8 mouse cellular contexts compared by ENCODE assay signal in genomic region chr11:73177509-73177875, GRCm38 (mm10). TPM values are rescaled to one million over a fixed set of nuclear protein-coding genes. Genes with fewer than 3 reads are reported as not detected.
DNase-seq lines count a peak whose midpoint lies in the region; ATAC-seq lines count a peak whose summit lies in the region.

No protein-coding gene starts in this region.

- H3K4me3 ChIP-seq in intestine, embryonic 16.5 days (ENCODE audit: low read length), result peak overlapping the region; percentile 94
- H3K4me3 ChIP-seq in liver, embryonic 15.5 days (replicated peaks), result peak overlapping the region; percentile 96
- peak overlapping the region; percentile 93 for H3K4me3 ChIP-seq in neural tube, embryonic 12.5 days

- H3K27ac ChIP-seq in intestine, embryonic 16.5 days (ENCODE audit: low read length), result peak overlapping the region; percentile 99
- peak overlapping the region; percentile 79 for H3K27ac ChIP-seq in liver, embryonic 15.5 days (replicated peaks)
- H3K27ac ChIP-seq in neural tube, embryonic 12.5 days, result peak overlapping the region; percentile 79

- peaks cover 25% of the 10 kb centered on the region for H3K4me1 ChIP-seq in intestine, embryonic 16.5 days (ENCODE audit: control insufficient read depth, insufficient read depth, low read length)
- peaks cover 38% of the 10 kb centered on the region for H3K4me1 ChIP-seq in liver, embryonic 15.5 days (replicated peaks)
- peaks cover 25% of the 10 kb centered on the region for H3K4me1 ChIP-seq in neural tube, embryonic 12.5 days

- H3K36me3 ChIP-seq in intestine, embryonic 16.5 days (ENCODE audit: control insufficient read depth, insufficient read depth, low read length), result 0 out of 2 replicates have a peak, but pooled peaks cover 3% of the 10 kb centered on the region
- H3K36me3 ChIP-seq in liver, embryonic 15.5 days (replicated peaks), result peaks cover 22% of the 10 kb centered on the region
- H3K36me3 ChIP-seq in neural tube, embryonic 12.5 days, result peaks cover 18% of the 10 kb centered on the region

- WGBS in intestine, embryonic 16.5 days, result 0% methylated on average over 28 of the region's 28 CpGs
- WGBS in liver, embryonic 15.5 days (ENCODE audit: insufficient replicate concordance), result under 1% methylated on average over 28 of the region's 28 CpGs
- under 1% methylated on average over 28 of the region's 28 CpGs for WGBS in neural tube, embryonic 12.5 days

- DNase-seq in layer of hippocampus, postnatal 10 days (ENCODE audit: low spot score in 2 of 2), result peak; percentile 51 to 64
- DNase-seq in layer of hippocampus, postnatal 36 days, result no peak
- peak; percentile 57 for DNase-seq in embryo, embryonic 11.5 days (ENCODE audit: low read depth, low spot score)
- DNase-seq in heart, adult 11 months, result peak; percentile 99
- DNase-seq in urinary bladder, adult 2 months (ENCODE audit: low spot score), result peak; percentile 71

- peak overlapping the region; percentile 93 for H3K9ac ChIP-seq in intestine, embryonic 16.5 days (ENCODE audit: low read depth, low read length)
- peak overlapping the region; percentile 80 for H3K9ac ChIP-seq in liver, embryonic 15.5 days
- peak overlapping the region; percentile 83 for H3K9ac ChIP-seq in neural tube, embryonic 12.5 days

- H3K27me3 ChIP-seq in intestine, embryonic 16.5 days (replicated peaks; ENCODE audit: control insufficient read depth, insufficient read depth, low read length), result no peaks in the 10 kb centered on the region
- no peaks in the 10 kb centered on the region for H3K27me3 ChIP-seq in liver, embryonic 15.5 days
- H3K27me3 ChIP-seq in neural tube, embryonic 12.5 days (replicated peaks), result no peaks in the 10 kb centered on the region

- peak; percentile 88 for ATAC-seq in intestine, embryonic 16.5 days
- peak; percentile 49 for ATAC-seq in liver, embryonic 15.5 days (ENCODE audit: insufficient read depth)
- peak; percentile 67 for ATAC-seq in neural tube, embryonic 12.5 days (ENCODE audit: low FRiP score, low read depth)

- H3K9me3 ChIP-seq in intestine, embryonic 16.5 days (ENCODE audit: control insufficient read depth, low read length), result no peaks in the 10 kb centered on the region
- no peaks in the 10 kb centered on the region for H3K9me3 ChIP-seq in liver, embryonic 15.5 days (replicated peaks)
- no peaks in the 10 kb centered on the region for H3K9me3 ChIP-seq in neural tube, embryonic 12.5 days

- H3K4me2 ChIP-seq in intestine, embryonic 16.5 days (ENCODE audit: low read depth, low read length), result peak overlapping the region; percentile 80
- H3K4me2 ChIP-seq in liver, embryonic 15.5 days, result peak overlapping the region; percentile 97
- peak overlapping the region; percentile 73 for H3K4me2 ChIP-seq in neural tube, embryonic 12.5 days (replicated peaks)

RNA-seq across cellular contexts. Expression of gene Tax1bp3, which starts 0.6 kb away (rescaled TPM):
- total RNA-seq in layer of hippocampus, postnatal 10 days (2021), result 10 to 100 TPM; 21.5 to 23.9 TPM
- total RNA-seq in layer of hippocampus, postnatal 36 days (2021), result 10 to 100 TPM; 10.9 to 11.2 TPM
- 231 and 236 TPM in 2 replicates for polyA plus RNA-seq in intestine, embryonic 16.5 days (2015; fragmentation: Nextera tagmentation; extraction: Ambion mirVana)
- 29.6 and 32.7 TPM in 2 replicates for polyA plus RNA-seq in liver, embryonic 15.5 days (2015; fragmentation: Nextera tagmentation; extraction: Ambion mirVana)
- polyA plus RNA-seq in neural tube, embryonic 12.5 days (2016; fragmentation: Nextera tagmentation; extraction: Ambion mirVana), result 198 and 205 TPM in 2 replicates
- 101 and 131 TPM in 2 replicates for polyA plus RNA-seq in urinary bladder, adult 2 months (2012; rRNA removed)

RNA-seq across cellular contexts. Expression of gene Emc6, which starts 0.7 kb away (rescaled TPM):
- total RNA-seq in layer of hippocampus, postnatal 10 days (2021), result 10 to 100 TPM; 69.1 to 79.6 TPM
- 10 to 100 TPM; 51.5 to 59.7 TPM for total RNA-seq in layer of hippocampus, postnatal 36 days (2021)
- polyA plus RNA-seq in intestine, embryonic 16.5 days (2015; fragmentation: Nextera tagmentation; extraction: Ambion mirVana), result 116 and 121 TPM in 2 replicates
- 73.0 and 73.6 TPM in 2 replicates for polyA plus RNA-seq in liver, embryonic 15.5 days (2015; fragmentation: Nextera tagmentation; extraction: Ambion mirVana)
- 122 and 129 TPM in 2 replicates for polyA plus RNA-seq in neural tube, embryonic 12.5 days (2016; fragmentation: Nextera tagmentation; extraction: Ambion mirVana)
- 49.0 and 62.3 TPM in 2 replicates for polyA plus RNA-seq in urinary bladder, adult 2 months (2012; rRNA removed)

RNA-seq across cellular contexts. Expression of gene P2rx5, which starts 17.3 kb away (rescaled TPM):
- 1 to 10 TPM; 1.5 to 1.7 TPM for total RNA-seq in layer of hippocampus, postnatal 10 days (2021)
- 1 to 10 TPM; 2.3 to 3.4 TPM for total RNA-seq in layer of hippocampus, postnatal 36 days (2021)
- 0.12 TPM in 1 of 2 replicates, not detected in the other for polyA plus RNA-seq in intestine, embryonic 16.5 days (2015; fragmentation: Nextera tagmentation; extraction: Ambion mirVana)
- 0.15 and 0.20 TPM in 2 replicates for polyA plus RNA-seq in liver, embryonic 15.5 days (2015; fragmentation: Nextera tagmentation; extraction: Ambion mirVana)
- polyA plus RNA-seq in neural tube, embryonic 12.5 days (2016; fragmentation: Nextera tagmentation; extraction: Ambion mirVana), result 0.22 and 0.30 TPM in 2 replicates
- polyA plus RNA-seq in urinary bladder, adult 2 months (2012; rRNA removed), result 3.1 TPM in 2 replicates

RNA-seq across cellular contexts. Expression of gene Ctns, which starts 21.4 kb away (rescaled TPM):
- total RNA-seq in layer of hippocampus, postnatal 10 days (2021), result 10 to 100 TPM; 18.3 to 18.6 TPM
- total RNA-seq in layer of hippocampus, postnatal 36 days (2021), result 10 to 100 TPM; 21.2 to 24.8 TPM
- 36.0 and 40.9 TPM in 2 replicates for polyA plus RNA-seq in intestine, embryonic 16.5 days (2015; fragmentation: Nextera tagmentation; extraction: Ambion mirVana)
- 7.1 and 7.8 TPM in 2 replicates for polyA plus RNA-seq in liver, embryonic 15.5 days (2015; fragmentation: Nextera tagmentation; extraction: Ambion mirVana)
- 21.5 and 26.1 TPM in 2 replicates for polyA plus RNA-seq in neural tube, embryonic 12.5 days (2016; fragmentation: Nextera tagmentation; extraction: Ambion mirVana)
- polyA plus RNA-seq in urinary bladder, adult 2 months (2012; rRNA removed), result 32.5 and 37.5 TPM in 2 replicates

RNA-seq across cellular contexts. Expression of gene Shpk, which starts 21.8 kb away (rescaled TPM):
- 1 to 10 TPM; 2.7 to 2.8 TPM for total RNA-seq in layer of hippocampus, postnatal 10 days (2021)
- total RNA-seq in layer of hippocampus, postnatal 36 days (2021), result 1 to 10 TPM; 3.4 to 3.5 TPM
- 11.9 and 19.2 TPM in 2 replicates for polyA plus RNA-seq in intestine, embryonic 16.5 days (2015; fragmentation: Nextera tagmentation; extraction: Ambion mirVana)
- polyA plus RNA-seq in liver, embryonic 15.5 days (2015; fragmentation: Nextera tagmentation; extraction: Ambion mirVana), result 2.8 and 3.0 TPM in 2 replicates
- polyA plus RNA-seq in neural tube, embryonic 12.5 days (2016; fragmentation: Nextera tagmentation; extraction: Ambion mirVana), result 1.9 and 2.3 TPM in 2 replicates
- 11.5 and 12.7 TPM in 2 replicates for polyA plus RNA-seq in urinary bladder, adult 2 months (2012; rRNA removed)

Comparison
In these comparisons a context has a peak if more than half of its experiments do, and no peak if none do; other contexts are left out.
1. DNase-seq: peak in layer of hippocampus, postnatal 10 days (2 of 2), embryo, embryonic 11.5 days (single experiment), heart, adult 11 months (single experiment) and urinary bladder, adult 2 months (single experiment); none in layer of hippocampus, postnatal 36 days (0 of 2).
2. Peak in every context shown above with its lines, with median percentiles within 50 percentile points of each other: ATAC-seq, H3K27ac ChIP-seq, H3K4me2 ChIP-seq, H3K4me3 ChIP-seq and H3K9ac ChIP-seq.